Mouse (Mus musculus) layer of hippocampus, adult 18-20 months (tissue): ENCODE results near the gene Chrdl1. TPM values are rescaled to one million over a fixed set of nuclear protein-coding genes. Genes with fewer than 3 reads are reported as not detected.
A peak's percentile ranks its signal among the peaks of the same experiment; 100 is the strongest.

Source experiments
- DNase-seq, 2 experiments: peaks; one replicate each; pipeline ENCODE4 v3.0.0; 2022; ENCODE audit warnings: low spot score in 2 of 2
- long read RNA-seq: library from polyadenylated mRNA; stranded (forward); transcript quantifications from one replicate; pipeline ENCODE4 v2.0.0, GENCODE M21; 2021
- total RNA-seq, 2 experiments: library from RNA; stranded (reverse); gene quantifications; 2 replicates each; pipeline ENCODE4 v1.2.3; 2021

Chrdl1 gene
- total RNA-seq, result 1 to 10 TPM; 6.0 to 6.1 TPM
- long read RNA-seq, full-length matches to known transcripts, result 2 of 3 reads
- long read RNA-seq, partial matches to known transcripts, result 0 of 3 reads
- long read RNA-seq, other reads (novel, unspliced or antisense), result 1 of 3 reads

- DNase-seq, result peak in 1 of 2 experiments; percentile 1
These were observed at the start of gene Chrdl1 for GRCm38 (mm10) chrX:143393791-143394369. Gene Chrdl1 (minus strand): TSS chrX:143394262.

DNA sequence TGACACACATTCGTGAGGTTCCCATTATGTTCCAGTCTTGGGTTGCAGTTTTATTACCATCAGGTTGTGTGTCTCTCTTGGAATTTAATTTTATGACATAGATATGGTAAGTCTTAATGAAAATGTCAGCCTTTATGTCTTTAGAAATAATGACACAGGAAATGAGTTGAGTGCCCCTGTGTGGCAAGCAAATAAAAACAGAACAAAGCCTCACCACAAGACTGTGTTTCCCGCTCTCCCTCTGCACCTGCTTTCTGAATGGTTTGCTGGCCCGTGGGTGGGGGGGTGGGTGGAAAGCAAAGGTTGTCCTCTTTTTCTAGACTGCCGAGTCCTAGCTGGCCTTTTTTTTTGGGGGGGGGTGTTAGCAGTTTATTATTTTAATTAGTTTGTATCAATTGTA, 48.6 kb upstream of the Chrdl1 start:
- DNase-seq, result no peak

GRCm38 (mm10) chrX:143404601-143405000, 10.5 kb upstream of the Chrdl1 start:
- DNase-seq, result no peak

- DNase-seq, result no peak
These were observed 27.7 kb downstream of the Chrdl1 start for GRCm38 (mm10) chrX:143366256-143366959.

DNA sequence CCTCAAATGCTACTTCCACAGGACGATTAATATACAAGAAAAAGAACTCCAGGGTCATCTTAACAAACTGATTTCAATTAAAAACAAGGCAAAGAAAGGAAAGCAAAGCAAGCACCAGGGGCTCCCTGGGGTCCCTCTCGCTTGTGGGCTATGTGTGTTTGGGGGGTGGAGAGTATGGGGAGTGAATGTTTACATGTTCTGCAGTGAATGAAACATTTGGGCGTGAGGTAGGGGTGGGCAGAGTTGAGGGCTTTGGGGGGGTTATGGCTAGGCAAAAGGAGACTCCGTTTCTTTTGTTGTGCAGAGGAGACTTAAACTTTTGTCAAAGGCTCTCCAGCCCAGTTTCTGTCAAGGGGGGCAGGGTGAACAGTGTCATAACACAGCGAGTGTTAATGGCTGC, 46.8 kb downstream of the Chrdl1 start:
- no peak for DNase-seq

DNA sequence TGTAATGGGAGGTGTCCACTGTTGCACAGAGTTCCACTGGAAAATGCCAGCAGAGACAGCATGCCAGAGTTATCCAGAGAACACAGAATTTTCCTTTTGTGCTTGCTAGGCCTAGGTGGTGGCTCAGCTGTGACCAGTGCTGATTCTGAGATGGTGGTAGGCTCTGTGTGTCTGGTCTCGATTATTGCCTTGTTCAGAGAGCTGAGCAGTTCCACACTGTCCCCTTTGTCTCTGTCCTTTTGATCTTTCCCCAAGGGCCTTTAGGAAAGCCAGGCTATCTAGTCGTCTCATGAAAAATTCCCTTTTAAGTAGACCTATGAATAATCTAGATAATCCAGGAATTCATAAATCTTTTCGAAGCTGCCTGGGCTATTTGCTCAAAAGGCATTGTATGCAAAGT, 47.3 kb downstream of the Chrdl1 start:
- DNase-seq, result no peak

DNA sequence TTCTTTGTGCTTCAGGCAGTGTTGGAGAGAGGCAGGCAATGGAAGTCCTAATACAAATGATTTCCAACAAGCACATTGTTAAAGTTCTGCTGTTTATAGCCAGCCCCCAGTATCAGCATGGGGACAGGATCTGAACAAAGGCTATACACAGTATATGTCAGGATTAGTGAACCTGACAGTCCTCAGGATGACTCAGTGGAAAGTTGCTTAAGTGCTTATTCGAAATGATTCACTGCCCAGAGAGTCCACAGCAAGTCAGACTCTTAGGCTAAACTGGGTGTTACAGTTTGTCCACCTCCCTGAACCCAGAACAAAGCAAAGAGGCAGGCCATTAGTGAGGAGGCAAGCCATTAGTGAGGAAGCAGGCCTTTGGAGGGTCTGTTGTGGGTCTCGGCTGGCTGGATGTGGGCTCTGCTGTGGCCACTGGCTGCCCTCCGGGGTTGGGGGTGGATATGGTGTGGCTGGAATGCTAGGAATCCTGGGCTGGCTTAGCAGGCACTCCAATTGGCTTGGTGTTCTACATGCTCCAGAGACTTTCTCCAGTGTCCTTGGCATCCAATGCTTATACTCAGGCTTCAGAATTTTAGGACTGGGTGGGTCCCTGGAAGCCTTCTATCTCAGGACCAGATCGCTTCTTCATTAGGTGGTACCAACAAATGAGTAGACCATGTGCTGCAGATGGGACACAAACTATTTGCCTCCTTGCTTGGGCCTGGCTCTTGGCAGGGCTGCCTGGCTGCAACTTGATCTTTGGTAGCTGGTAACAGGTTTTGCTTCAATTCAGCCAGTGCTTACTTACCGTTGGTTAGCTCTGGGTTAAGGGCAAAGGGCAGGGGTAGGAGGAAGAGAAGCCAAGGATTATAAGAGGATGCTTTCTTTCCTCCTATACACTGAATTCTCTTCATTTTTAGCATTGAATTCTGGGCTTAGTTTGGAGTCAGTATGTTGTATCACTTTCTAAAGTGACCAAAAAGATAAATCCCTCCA, 49.3 kb downstream of the Chrdl1 start:
- DNase-seq, result no peak

GRCm38 (mm10) chrX:143338156-143338555, 55.9 kb downstream of the Chrdl1 start:
- no peak for DNase-seq

DNA sequence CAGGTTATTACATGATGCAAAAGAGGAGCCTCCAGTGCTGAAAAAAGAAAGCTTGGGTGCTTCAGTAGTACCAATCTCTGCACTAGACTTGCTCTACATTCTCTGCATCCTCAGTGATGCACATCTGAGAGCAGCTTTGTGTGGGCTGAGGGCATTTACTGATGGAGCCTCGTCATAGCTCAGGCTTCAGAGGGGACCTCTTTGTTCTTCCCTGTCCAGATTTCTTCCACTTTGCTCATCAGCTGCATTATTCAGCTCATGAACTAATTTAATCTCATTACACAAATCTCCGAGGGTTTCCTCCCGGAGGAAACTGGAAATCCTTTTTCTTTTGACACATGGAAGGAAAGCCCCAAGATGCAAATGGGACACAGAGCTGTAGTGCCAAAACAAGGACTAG, 56.5 kb downstream of the Chrdl1 start:
- DNase-seq, result no peak

DNA sequence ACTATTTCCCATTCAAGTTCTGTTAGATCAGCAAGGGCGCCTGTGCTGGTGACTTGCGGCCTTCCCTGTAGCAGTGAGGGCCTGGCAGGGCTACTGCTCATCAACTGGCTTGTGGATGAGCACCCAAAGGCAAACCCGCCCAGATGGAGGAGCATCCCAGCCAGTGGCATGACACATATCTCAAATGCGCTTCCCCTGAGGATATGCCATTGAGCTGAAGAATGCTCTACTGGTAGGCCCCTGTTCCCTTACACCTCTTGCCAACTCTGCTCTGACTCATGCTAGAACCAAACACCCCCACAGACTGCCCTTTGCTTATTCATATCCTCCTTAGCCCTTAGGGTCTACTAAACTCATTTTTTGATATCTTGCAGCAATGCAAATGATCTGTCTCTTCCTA, 57.4 kb downstream of the Chrdl1 start:
- no peak for DNase-seq

GRCm38 (mm10) chrX:143335846-143336245, 58.2 kb downstream of the Chrdl1 start:
- no peak for DNase-seq

DNA sequence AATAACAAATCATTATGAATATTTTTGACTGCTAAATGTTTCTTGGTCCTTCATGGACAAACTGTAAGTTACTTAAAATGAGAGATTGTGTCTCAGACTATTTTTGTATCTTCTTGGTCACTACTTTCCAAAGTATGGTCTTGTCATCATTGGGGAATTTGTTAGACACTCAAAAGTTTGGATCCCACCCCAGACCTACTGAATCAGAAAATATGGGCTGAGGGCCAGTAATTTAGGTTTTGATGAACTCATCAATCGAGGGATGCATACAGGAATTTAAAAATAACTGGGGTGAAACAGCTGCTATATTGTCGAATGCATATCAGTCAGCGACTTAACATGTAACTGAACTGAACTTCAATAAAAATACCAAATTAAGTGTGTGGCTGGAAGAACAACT, 80.9 kb downstream of the Chrdl1 start:
- no peak for DNase-seq

GRCm38 (mm10) chrX:143294726-143295125, 99.3 kb downstream of the Chrdl1 start:
- no peak for DNase-seq

- DNase-seq, result no peak
These were observed 118.9 kb downstream of the Chrdl1 start for GRCm38 (mm10) chrX:143275202-143275601.

DNA sequence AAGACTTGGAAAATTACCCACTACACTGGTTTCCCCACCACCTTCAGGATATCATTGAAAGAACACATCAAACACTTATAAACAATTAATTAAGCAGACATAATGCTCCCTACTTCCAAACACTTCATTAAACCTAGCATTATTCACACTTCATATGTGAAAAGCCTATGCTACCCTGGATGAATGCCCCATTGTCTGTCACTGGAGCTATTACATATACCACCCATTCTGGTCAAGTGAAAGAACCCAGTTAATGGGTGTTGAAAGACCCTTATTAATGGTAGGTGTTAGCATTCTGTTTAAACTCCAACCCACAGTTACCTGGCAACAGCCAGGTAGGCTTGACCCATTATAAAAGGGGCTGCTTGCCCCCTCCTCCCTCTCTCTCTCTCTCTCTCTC, 143.4 kb downstream of the Chrdl1 start:
- no peak for DNase-seq

Other genes with a start within 250 kb of the Chrdl1 start
- gene Pak3, start 124.3 kb upstream of the Chrdl1 start, total RNA-seq, result 100 to 1,000 TPM; 132 to 142 TPM